Mouse (Mus musculus): ENCODE results near the gene 2610301B20Rik.

The 2610301B20Rik gene

GRCm38 (mm10) chr4:10911909-10912478, 37.7 kb downstream of the 2610301B20Rik start:
- no peak for DNase-seq

- peak; percentile 95 for DNase-seq
These were observed 38.5 kb downstream of the 2610301B20Rik start for GRCm38 (mm10) chr4:10912611-10913301.

GRCm38 (mm10) chr4:10913409-10913808, 39.1 kb downstream of the 2610301B20Rik start:
- no peak for DNase-seq

GRCm38 (mm10) chr4:10914766-10915165, 40.5 kb downstream of the 2610301B20Rik start:
- peak; percentile 63 for DNase-seq

GRCm38 (mm10) chr4:10915271-10915670, 41.0 kb downstream of the 2610301B20Rik start:
- DNase-seq, result no peak

GRCm38 (mm10) chr4:10918402-10918801, 44.1 kb downstream of the 2610301B20Rik start:
- DNase-seq, result no peak

GRCm38 (mm10) chr4:10919097-10919496, 44.8 kb downstream of the 2610301B20Rik start:
- peak; percentile 57 for DNase-seq

GRCm38 (mm10) chr4:10919530-10919929, 45.2 kb downstream of the 2610301B20Rik start:
- DNase-seq, result no peak

- no peak for DNase-seq
These were observed 45.7 kb downstream of the 2610301B20Rik start for GRCm38 (mm10) chr4:10919987-10920386.

GRCm38 (mm10) chr4:10920622-10921021, 46.3 kb downstream of the 2610301B20Rik start:
- DNase-seq, result no peak

- DNase-seq, result no peak
These were observed 48.9 kb downstream of the 2610301B20Rik start for GRCm38 (mm10) chr4:10923180-10923579.

GRCm38 (mm10) chr4:10924140-10924539, 49.8 kb downstream of the 2610301B20Rik start:
- no peak for DNase-seq

- DNase-seq, result no peak
These were observed 50.2 kb downstream of the 2610301B20Rik start for GRCm38 (mm10) chr4:10924541-10924940.

- DNase-seq, result no peak
These were observed 52.1 kb downstream of the 2610301B20Rik start for GRCm38 (mm10) chr4:10926416-10926815.

GRCm38 (mm10) chr4:10928158-10928557, 53.9 kb downstream of the 2610301B20Rik start:
- DNase-seq, result no peak

- DNase-seq, result no peak
These were observed 55.4 kb downstream of the 2610301B20Rik start for GRCm38 (mm10) chr4:10929726-10930125.

- no peak for DNase-seq
These were observed 56.7 kb downstream of the 2610301B20Rik start for GRCm38 (mm10) chr4:10931040-10931439.

- DNase-seq, result no peak
These were observed 57.9 kb downstream of the 2610301B20Rik start for GRCm38 (mm10) chr4:10932091-10932745.

GRCm38 (mm10) chr4:10932782-10933181, 58.5 kb downstream of the 2610301B20Rik start:
- DNase-seq, result no peak

- no peak for DNase-seq
These were observed 62.5 kb downstream of the 2610301B20Rik start for GRCm38 (mm10) chr4:10936766-10937165.

All from thymus, postnatal 25 days (tissue).